Mouse (Mus musculus) liver, adult (tissue): ENCODE results near the gene Cd274.

Experiments
- GATA4 ChIP-seq: IDR thresholded peaks from 2 replicates; pipeline ENCODE4 v1.6.1; 2014; ENCODE audit warnings: mild to moderate bottlenecking, low read length; ENCODE audit not compliant: insufficient replicate concordance

The Cd274 gene

DNA sequence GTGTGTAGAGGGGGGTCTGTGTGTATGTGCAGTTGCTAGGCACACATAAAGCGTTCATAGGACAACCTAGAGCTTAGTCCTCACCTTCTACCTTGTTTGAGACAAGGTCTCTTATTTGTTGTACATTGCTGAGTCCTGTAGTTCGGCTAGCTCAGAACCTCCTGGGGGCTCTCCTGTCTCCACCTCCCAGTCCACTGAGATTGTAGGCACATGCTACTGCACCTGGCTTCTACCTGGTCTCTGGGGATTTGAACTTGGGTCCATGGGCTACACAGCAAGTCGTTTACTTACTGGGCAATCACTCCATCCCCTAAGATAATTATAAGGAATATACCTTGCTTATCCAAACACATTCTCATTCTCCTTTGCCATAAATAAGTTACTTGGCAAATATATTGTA is 5.4 kb downstream of the Cd274 start:
- no peak for TF ChIP-seq GATA4

DNA sequence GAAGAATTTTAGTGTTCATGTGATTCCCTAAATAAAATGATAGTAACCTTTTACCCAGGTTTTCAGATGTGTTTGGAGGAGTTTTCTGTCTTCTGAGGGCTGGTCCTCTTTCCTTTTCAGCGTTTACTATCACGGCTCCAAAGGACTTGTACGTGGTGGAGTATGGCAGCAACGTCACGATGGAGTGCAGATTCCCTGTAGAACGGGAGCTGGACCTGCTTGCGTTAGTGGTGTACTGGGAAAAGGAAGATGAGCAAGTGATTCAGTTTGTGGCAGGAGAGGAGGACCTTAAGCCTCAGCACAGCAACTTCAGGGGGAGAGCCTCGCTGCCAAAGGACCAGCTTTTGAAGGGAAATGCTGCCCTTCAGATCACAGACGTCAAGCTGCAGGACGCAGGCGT is 6.2 kb downstream of the Cd274 start:
- no peak for TF ChIP-seq GATA4

DNA sequence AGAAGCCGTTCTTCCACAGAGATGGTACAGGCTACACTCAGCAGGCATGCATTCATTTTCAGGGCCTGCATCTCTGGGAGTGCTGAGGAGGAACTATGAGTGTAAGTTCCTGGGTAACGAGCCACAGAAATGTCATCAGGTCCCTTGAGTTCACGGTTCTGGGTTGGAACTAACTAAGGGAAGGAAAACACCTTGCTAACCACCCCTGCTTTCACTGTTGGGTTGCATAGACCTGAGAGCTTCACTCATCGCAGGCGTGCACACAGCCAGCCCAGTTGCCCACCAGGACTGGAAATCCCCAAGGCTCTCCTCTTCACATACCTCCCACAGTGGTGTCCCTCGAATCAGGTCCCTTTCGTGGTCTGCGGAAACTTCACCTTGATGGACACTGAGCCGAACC is 7.7 kb downstream of the Cd274 start:
- TF ChIP-seq GATA4 = no peak

DNA sequence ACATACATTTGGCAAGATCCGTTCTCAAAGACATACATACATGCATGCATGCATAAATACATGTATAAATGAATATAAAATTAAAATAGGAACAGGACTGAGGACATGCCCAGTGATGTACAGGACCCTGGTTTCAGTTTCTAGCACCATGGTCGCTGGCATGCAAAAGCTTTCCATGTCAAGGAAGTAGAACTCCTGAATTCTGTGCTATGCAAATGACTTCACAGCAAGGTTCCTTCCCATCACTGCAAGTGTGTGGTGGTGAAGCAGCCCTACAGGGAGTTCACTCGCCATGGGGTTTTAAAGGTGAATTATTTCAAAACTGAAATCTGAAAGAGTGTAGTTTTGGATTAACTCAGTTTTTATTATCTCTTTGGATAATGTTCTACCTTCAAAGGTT is 9.1 kb downstream of the Cd274 start:
- TF ChIP-seq GATA4 = no peak

DNA sequence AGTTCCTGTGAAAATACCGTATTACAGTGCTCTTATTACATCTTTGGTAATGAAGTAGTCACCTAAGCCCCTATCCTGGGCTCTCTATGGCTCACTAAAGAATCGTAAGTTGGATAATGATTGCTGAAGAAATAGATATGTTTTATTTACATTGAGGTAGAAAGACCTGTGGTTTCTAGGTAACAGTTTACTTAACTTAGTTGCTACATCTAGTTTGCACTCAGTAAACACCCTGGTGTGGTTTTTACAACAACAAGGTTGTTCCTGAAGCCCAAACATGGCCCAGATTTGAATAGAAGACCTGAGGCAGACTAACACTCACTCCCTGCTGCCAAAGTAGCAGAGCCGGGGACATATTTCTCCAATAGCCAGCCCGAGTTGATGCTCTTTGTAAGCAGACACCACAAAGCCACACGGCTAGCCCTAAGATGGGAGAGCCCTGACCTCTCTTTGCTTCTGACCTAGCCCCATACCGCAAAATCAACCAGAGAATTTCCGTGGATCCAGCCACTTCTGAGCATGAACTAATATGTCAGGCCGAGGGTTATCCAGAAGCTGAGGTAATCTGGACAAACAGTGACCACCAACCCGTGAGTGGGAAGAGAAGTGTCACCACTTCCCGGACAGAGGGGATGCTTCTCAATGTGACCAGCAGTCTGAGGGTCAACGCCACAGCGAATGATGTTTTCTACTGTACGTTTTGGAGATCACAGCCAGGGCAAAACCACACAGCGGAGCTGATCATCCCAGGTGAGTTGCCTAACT is 12.8 kb downstream of the Cd274 start:
- TF ChIP-seq GATA4 = no peak

DNA sequence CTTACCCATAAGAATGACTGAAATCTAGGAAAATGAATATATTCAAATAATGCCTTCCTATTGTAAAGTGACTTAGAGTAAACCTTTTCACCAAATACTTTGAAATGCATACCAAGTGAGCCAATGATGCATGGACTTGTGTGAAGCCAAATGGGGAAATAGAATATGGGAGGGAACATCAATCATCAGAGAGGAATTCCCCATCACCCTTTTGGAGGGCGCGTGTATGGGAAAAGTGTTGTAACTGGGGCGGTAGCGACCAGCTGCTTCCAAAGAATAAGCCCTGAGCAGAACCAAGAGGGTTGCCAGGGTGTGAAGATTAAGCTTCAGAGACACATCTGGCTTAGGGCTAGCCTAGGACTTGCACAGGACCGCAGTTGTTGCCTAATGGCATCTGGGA is 16.1 kb downstream of the Cd274 start:
- no peak for TF ChIP-seq GATA4

DNA sequence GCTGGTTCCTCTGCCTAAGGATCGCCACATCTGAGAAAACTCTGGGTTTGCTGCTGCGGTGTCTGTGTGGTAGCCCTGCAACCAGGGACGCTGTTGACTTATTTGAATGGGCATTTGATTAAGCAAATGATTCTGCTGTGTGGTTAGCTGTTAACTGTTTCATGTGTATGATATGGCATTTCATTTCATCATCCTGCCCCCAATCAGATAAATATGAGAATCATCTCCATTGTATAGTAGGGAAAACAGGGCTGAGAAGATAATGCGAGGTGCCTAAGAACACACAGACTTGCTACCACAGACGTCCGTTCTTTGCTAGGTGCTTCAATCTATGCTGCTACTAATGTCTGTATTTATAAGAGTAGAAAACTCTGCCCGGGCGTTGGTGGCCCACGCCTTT is 17.2 kb downstream of the Cd274 start:
- TF ChIP-seq GATA4 = no peak

DNA sequence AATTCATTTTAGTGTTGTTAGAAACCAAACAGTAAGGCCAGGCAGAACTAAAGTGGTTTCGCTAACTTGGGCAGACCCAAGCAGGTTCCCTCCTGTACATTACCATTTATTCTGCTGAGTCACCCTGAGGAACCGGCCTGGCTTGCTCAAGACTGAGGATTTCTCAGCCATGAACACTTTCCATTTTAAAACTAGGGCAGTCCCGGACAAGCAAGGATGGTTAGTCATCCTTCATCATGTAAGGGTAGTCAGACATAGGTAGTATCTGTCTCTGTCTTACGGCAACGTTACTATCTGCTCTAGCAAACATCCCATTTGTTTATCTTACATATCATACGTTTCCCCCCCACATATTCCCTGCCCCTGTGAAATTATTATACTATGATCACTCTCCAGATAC is 17.7 kb downstream of the Cd274 start:
- TF ChIP-seq GATA4 = no peak

DNA sequence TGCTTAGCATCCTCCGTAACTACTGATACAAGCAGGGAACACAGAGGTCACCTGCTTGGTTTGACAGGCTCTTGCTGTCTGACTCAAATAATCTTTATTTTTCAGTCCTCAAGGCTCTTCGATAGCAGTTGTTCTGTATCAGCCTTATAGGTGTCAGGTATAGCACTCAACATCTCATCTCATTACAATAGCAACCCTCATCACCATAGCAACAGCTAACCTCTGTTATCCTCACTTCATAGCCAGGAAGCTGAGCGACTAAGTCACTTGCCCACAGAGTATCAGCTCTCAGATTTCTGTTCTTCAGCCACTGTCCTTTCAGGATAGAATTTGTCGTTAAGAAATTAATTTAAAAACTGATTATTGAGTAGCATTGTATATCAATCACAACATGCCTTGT is 18.6 kb downstream of the Cd274 start:
- TF ChIP-seq GATA4 = no peak

DNA sequence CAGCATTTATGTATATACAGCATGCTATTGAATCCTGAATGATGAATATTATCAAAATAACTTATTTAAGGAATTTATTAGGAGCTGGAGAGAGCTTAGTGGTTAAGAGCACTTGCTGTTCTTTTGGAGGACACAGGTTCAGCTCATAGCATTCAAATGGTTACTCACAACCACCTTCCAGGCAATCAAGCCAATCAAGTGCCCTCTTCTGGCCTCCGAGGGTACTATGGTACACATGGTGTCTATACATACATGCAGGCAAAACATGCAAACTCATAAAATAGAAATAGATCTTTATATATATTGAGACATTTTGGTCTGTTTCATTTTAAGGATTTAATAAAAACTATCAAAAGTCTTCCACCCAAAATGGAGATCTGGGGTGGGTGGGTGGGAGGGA is 21.6 kb downstream of the Cd274 start:
- no peak for TF ChIP-seq GATA4

DNA sequence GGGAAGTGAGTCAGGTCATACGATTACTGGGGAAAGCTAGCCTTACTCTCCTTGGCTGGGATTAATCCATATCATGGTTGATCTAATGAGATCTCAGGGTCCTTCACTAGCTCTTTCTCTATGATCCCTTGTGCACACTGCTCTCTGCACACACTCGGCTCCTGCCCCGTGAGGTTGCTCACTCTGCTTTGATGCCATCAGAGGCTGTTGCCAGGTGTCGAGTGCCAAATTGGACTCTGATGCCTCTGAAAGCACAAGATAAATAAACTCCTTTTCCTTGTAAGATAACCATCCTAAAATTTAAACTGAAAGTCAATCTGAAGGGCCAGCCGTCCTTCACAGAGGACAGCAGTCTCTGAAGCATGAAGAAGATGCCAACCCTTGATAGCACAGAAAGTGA is 23.2 kb downstream of the Cd274 start:
- no peak for TF ChIP-seq GATA4

DNA sequence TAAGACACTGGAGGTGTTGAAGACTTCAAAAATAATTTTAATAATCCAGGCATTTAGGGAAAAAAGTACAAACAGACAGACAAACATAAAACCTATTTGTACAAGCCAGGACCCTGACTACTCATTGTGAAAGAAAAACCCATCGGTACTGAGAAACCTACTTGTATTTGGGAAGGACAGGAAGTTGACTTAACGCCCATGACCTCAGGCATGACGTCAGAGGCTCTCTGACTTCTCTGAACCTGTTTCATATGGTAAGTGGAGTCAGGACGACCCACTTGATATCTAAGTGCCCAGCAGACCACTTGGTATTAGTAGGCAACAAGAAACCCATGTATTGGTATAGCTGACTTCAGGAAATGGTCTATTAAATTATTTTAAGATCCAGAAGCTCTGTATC is 24.0 kb downstream of the Cd274 start:
- no peak for TF ChIP-seq GATA4

DNA sequence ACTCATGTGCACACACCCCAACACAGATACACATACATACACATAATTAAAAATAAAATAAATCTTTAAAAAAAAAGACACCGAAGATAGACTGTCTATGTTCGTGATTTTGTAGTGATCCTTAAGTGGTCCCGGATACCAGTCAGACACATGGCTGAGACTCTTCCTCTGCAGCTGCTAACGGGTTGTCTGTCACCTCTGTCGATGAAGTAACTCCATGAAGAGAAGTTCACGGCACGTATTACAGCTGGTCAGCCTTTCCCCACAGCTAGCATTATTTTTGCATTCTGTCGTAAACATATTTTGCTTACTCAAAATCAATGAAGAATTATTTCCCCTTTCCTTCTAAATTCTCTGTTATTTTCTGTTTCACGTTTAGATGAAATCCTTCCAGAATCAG is 26.1 kb downstream of the Cd274 start:
- TF ChIP-seq GATA4 = no peak

DNA sequence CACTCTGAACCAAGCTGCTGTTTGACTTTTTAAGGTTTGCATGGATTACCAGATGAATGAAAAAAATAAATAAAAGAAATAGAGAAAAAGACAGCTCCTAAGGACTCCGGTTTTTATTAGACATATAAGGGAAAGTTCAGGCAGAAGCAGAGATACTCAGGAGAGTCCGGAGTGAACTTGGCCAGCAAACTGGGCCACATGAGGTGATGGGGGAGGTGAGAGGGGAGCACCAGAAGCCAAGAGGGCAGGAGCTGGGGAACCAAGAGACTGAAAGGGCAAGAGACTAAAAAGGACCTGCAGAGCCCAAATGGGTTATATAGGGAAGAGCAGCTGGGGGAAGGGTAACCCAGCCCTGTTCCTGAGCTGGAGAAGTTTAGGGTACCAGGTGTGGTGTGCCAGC is 27.5 kb downstream of the Cd274 start:
- TF ChIP-seq GATA4 = no peak

DNA sequence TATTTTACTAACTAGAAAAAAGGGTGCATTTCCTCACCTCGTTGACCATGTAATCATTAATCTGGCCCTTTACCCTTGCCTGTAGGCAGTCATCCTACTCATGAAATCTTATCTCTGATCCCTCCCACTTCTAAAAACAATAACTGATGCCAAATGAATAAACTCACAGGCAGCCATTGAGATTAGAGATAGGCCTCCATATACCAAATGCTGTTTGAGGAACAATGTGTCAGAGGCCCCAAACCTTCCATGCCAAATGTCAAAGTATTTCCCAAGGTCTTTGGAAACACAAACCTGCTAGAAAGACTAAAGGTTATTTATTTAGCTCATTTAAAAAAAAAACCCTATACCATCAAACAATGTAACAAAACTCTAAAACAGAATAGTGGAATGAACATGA is 29.1 kb downstream of the Cd274 start:
- TF ChIP-seq GATA4 = peak; percentile 63

DNA sequence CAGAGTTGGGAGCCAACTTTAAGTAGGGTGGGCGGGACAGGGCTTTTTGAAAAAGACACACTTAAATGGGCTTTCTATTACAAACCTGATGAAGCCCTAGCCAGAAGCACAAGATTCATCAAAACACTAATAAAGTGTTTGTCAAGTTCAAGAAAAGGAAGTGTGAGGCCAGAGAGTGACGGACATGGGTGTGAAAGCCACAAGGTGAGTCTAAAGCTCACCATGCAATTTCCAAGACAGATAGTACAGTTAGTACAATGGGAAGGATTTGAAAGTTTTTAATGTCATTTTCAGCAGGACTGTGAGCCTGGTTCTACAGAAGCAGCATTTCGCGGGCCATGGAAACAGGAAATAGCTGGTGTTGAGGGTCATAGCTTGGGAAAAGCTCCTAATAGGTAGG is 32.5 kb downstream of the Cd274 start:
- TF ChIP-seq GATA4 = no peak

DNA sequence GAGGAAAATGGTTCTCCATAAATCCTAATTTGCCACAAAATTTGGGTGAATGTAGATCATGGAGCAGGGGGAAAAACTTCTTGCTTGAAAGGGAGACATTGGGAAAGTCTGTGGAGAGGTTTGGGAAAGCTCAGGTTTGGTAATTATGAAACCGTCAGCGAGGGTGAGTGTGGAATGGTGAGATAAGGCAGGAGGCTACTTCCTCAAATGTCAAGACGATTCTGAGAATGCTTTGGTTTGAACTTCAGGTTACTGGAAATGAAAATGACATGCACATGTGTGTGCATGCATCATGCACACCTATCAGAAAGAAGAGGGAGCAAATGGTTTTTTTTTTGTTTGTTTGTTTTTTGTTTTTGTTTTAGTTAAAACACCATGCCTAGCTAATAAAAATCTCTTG is 33.2 kb downstream of the Cd274 start:
- no peak for TF ChIP-seq GATA4

DNA sequence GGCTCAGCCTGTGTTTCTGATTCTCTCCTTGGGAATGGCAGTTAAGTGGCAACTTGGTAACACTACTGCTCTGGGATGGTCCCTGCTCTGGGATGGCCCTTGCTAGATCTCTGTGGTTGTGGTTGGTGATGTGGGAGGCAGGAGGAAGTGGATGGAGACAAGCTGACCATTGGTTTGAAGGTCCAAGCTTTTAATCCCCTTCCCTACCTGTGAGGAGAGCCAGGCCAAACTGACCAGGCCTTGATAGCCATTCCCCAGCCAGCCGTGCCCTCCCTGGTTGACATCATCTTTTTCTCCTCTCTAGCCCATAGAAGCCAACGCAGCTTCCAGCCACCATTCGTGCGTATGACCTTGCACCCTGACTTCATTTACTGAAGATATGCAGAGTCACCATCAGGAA is 35.4 kb downstream of the Cd274 start:
- no peak for TF ChIP-seq GATA4

DNA sequence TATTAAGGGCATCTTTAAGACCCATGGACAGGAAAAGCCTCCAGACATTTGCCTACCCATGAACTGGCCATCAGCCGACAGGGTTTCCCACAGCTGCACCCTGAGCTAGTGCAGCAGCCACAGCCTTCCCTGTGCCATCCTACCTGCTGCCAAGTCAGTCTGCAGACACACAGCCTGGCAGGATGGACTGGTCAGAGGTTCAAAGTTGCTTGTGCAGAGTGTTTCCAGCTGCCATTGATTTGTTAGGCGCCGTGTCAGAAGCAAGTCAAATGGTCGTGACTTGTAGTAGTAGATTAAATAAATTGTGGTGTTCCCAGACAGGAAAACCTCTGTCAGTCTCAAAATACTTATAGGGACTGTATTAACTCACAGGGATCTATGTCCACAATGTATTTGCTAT is 36.0 kb downstream of the Cd274 start:
- TF ChIP-seq GATA4 = no peak
